Mouse (Mus musculus) intestine, embryonic 14.5 days (tissue): ENCODE results near the gene Pla2g12a. TPM values are rescaled to one million over a fixed set of nuclear protein-coding genes. Genes with fewer than 3 reads are reported as not detected.

ENCODE experiments used
- ATAC-seq: fragments of 200-750 bp; cut with Nextera tagmentation; replicated peaks from 2 replicates; pipeline ENCODE4 v1.8.0; 2017; ENCODE audit warnings: low read depth, moderate number of reproducible peaks, moderate TSS enrichment, moderate library complexity; ENCODE audit not compliant: low FRiP score, low TSS enrichment
- DNase-seq: peaks from one replicate; pipeline ENCODE4 v3.0.0-alpha.2; 2018; ENCODE audit warnings: low spot score
- H3K27ac ChIP-seq: fragments of 300-500 bp; sonication (generic); 2 replicates; pipeline ENCODE4 v1.5.1; 2014; ENCODE audit warnings: low read depth, mild to moderate bottlenecking, control low read depth
- H3K27me3 ChIP-seq: fragments of 300-500 bp; sonication (generic); replicated peaks from 2 replicates; pipeline ENCODE4 v1.6.1; 2014; ENCODE audit warnings: low read length, control low read depth; ENCODE audit not compliant: control insufficient read depth, insufficient read depth
- H3K36me3 ChIP-seq: fragments of 300-500 bp; sonication (generic); 2 replicates; pipeline ENCODE4 v1.6.1; 2014; ENCODE audit warnings: low read length, control low read depth; ENCODE audit not compliant: control insufficient read depth, insufficient read depth
- H3K4me1 ChIP-seq: fragments of 300-500 bp; sonication (generic); replicated peaks from 2 replicates; pipeline ENCODE4 v1.6.1; 2014; ENCODE audit warnings: low read length, control low read depth, mixed read lengths; ENCODE audit not compliant: control insufficient read depth, insufficient read depth
- H3K4me2 ChIP-seq: fragments of 300-500 bp; sonication (generic); 2 replicates; pipeline ENCODE4 v1.6.1; 2014; ENCODE audit warnings: low read length
- H3K4me3 ChIP-seq: fragments of 300-500 bp; sonication (generic); 2 replicates; pipeline ENCODE4 v1.5.1; 2014; ENCODE audit warnings: low read depth, low read length, control low read depth, mixed read lengths
- H3K9ac ChIP-seq: fragments of 300-500 bp; sonication (generic); 2 replicates; pipeline ENCODE4 v1.6.1; 2014; ENCODE audit warnings: mild to moderate bottlenecking, low read length
- H3K9me3 ChIP-seq: fragments of 300-500 bp; sonication (generic); 2 replicates; pipeline ENCODE4 v1.6.1; 2016; ENCODE audit warnings: low read length, control low read depth; ENCODE audit not compliant: control insufficient read depth
- WGBS: fragments of 180-500 bp; shearing (Covaris S2); extraction: QIAGEN DNeasy Blood & Tissue Kit; methylation state at CpG from one replicate; pipeline ENCODE4 v1.1.7; 2014; 5-methylcytosine and 5-hydroxymethylcytosine counted together
- polyA plus RNA-seq: library from polyadenylated mRNA; unstranded; fragments of >200 nt; fragmentation: Nextera tagmentation; extraction: Ambion mirVana; gene quantifications from 2 replicates; pipeline ENCODE4 v1.2.1, GENCODE M21; 2014

Pla2g12a gene
- polyA plus RNA-seq, 1 experiment from 2014 or later = 67.0 TPM

GRCm38 (mm10) chr3:129886430-129886829 is 8.0 kb downstream of the Pla2g12a start:
- H3K9me3 ChIP-seq = no peaks in the 10 kb centered on the region
- WGBS = 58% methylated on average over 5 of the region's 5 CpGs
- H3K27ac ChIP-seq = peak overlapping the region; percentile 27; the same call in 1 of the 2 replicates
- no peaks in the 10 kb centered on the region for H3K27me3 ChIP-seq
- H3K36me3 ChIP-seq = peaks cover 8% of the 10 kb centered on the region; the same call in 1 of the 2 replicates
- ATAC-seq = peak; percentile 57; the same call in 1 of the 2 replicates
- peak overlapping the region; percentile 13; the same call in 1 of the 2 replicates for H3K4me2 ChIP-seq
- H3K4me3 ChIP-seq = no peak overlapping the region
- H3K4me1 ChIP-seq = 0 out of 2 replicates have a peak, but pooled peaks cover 4% of the 10 kb centered on the region
- no peak overlapping the region for H3K9ac ChIP-seq
- DNase-seq = peak; percentile 58

GRCm38 (mm10) chr3:129887779-129888517 is 9.5 kb downstream of the Pla2g12a start:
- WGBS = 74% methylated on average over 13 of the region's 13 CpGs
- no peaks in the 10 kb centered on the region for H3K27me3 ChIP-seq
- DNase-seq (no peak), ATAC-seq (no peak; the same call in 1 of the 2 replicates)
- H3K9ac ChIP-seq = no peak overlapping the region
- H3K4me1 ChIP-seq = 0 out of 2 replicates have a peak, but pooled peaks cover 4% of the 10 kb centered on the region
- no peak overlapping the region for H3K27ac ChIP-seq
- H3K4me2 ChIP-seq = no peak overlapping the region
- no peaks in the 10 kb centered on the region for H3K9me3 ChIP-seq
- H3K4me3 ChIP-seq = no peak overlapping the region
- peaks cover 13% of the 10 kb centered on the region; the same call in 1 of the 2 replicates for H3K36me3 ChIP-seq

GRCm38 (mm10) chr3:129892003-129892402 is 13.6 kb downstream of the Pla2g12a start:
- 82% methylated on average over 5 of the region's 5 CpGs for WGBS
- no peak overlapping the region for H3K27ac ChIP-seq
- H3K27me3 ChIP-seq = no peaks in the 10 kb centered on the region
- no peak overlapping the region for H3K4me3 ChIP-seq
- H3K4me2 ChIP-seq = no peak overlapping the region
- peaks cover 15% of the 10 kb centered on the region; the same call in 1 of the 2 replicates for H3K36me3 ChIP-seq
- H3K9me3 ChIP-seq = no peaks in the 10 kb centered on the region
- no peak for ATAC-seq
- no peak overlapping the region for H3K9ac ChIP-seq
- DNase-seq = no peak
- H3K4me1 ChIP-seq = 0 out of 2 replicates have a peak, but pooled peaks cover 4% of the 10 kb centered on the region

- ATAC-seq (no peak), DNase-seq (no peak)
- H3K36me3 ChIP-seq = peaks cover 15% of the 10 kb centered on the region; the same call in 1 of the 2 replicates
- H3K9ac ChIP-seq = no peak overlapping the region
- no peak overlapping the region for H3K27ac ChIP-seq
- no peak overlapping the region for H3K4me2 ChIP-seq
- H3K4me3 ChIP-seq = no peak overlapping the region
- H3K4me1 ChIP-seq = no peaks in the 10 kb centered on the region
- no peaks in the 10 kb centered on the region for H3K27me3 ChIP-seq
- H3K9me3 ChIP-seq = no peaks in the 10 kb centered on the region
- WGBS = 89% methylated on average over 3 of the region's 3 CpGs
Measured at GRCm38 (mm10) chr3:129893143-129893542, 14.7 kb downstream of the Pla2g12a start.

- Histone ChIP-seq H3K9me3 (no peaks in the 10 kb centered on the region), H3K4me1 (no peaks in the 10 kb centered on the region), H3K4me3 (no peak overlapping the region), H3K36me3 (0 out of 2 replicates have a peak, but pooled peaks cover 7% of the 10 kb centered on the region), H3K9ac (no peak overlapping the region), H3K27ac (no peak overlapping the region), H3K27me3 (no peaks in the 10 kb centered on the region), H3K4me2 (no peak overlapping the region)
- 36% methylated on average over 6 of the region's 6 CpGs for WGBS
- DNase-seq (no peak), ATAC-seq (no peak)
Measured at GRCm38 (mm10) chr3:129896591-129896990, 18.2 kb downstream of the Pla2g12a start.

- no peak overlapping the region for H3K4me2 ChIP-seq
- WGBS = 68% methylated on average over 4 of the region's 4 CpGs
- no peak for ATAC-seq
- H3K27me3 ChIP-seq = no peaks in the 10 kb centered on the region
- H3K27ac ChIP-seq = no peak overlapping the region
- H3K4me1 ChIP-seq = peaks cover 17% of the 10 kb centered on the region
- no peak overlapping the region for H3K9ac ChIP-seq
- DNase-seq = no peak
- H3K36me3 ChIP-seq = no peaks in the 10 kb centered on the region
- H3K9me3 ChIP-seq = no peaks in the 10 kb centered on the region
- no peak overlapping the region for H3K4me3 ChIP-seq
Measured at GRCm38 (mm10) chr3:129898886-129899285, 20.5 kb downstream of the Pla2g12a start.

GRCm38 (mm10) chr3:129901271-129901809 is 22.9 kb downstream of the Pla2g12a start, which contains the start of gene Casp6:
TSS of gene Casp6 (plus strand) at chr3:129901425.
- H3K4me2 ChIP-seq = peak within 1 kb of the TSS; percentile 79
- under 1% methylated on average over 34 of the region's 34 CpGs for WGBS
- H3K27me3 ChIP-seq = no peaks in the 10 kb centered on the region
- H3K36me3 ChIP-seq = peaks cover 7% of the 10 kb centered on the region; the same call in 1 of the 2 replicates
- peak within 1 kb of the TSS; percentile 70 for H3K9ac ChIP-seq
- DNase-seq = peak; percentile 94
- peaks cover 23% of the 10 kb centered on the region for H3K4me1 ChIP-seq
- peak; percentile 90 for ATAC-seq
- H3K4me3 ChIP-seq = peak within 1 kb of the TSS; percentile 70
- H3K9me3 ChIP-seq = no peaks in the 10 kb centered on the region
- peak within 1 kb of the TSS; percentile 75 for H3K27ac ChIP-seq

- peaks cover 17% of the 10 kb centered on the region for H3K36me3 ChIP-seq
- no peak overlapping the region for H3K27ac ChIP-seq
- H3K27me3 ChIP-seq = no peaks in the 10 kb centered on the region
- H3K4me2 ChIP-seq = no peak overlapping the region
- H3K4me1 ChIP-seq = peaks cover 23% of the 10 kb centered on the region
- no peak overlapping the region for H3K9ac ChIP-seq
- whole genome bisulfite sequencing = 81% methylated on average over 3 of the region's 3 CpGs
- H3K9me3 ChIP-seq = no peaks in the 10 kb centered on the region
- H3K4me3 ChIP-seq = no peak overlapping the region
- ATAC-seq (no peak), DNase-seq (no peak)
Measured at GRCm38 (mm10) chr3:129903369-129903768, 25.0 kb downstream of the Pla2g12a start.
